Mouse (Mus musculus) forebrain, embryonic 12.5 days (tissue): Measurements from ENCODE around the gene Gm47841. TPM values are rescaled to one million over a fixed set of nuclear protein-coding genes. Genes with fewer than 3 reads are reported as not detected.

Experiments used
- ATAC-seq: fragments of 200-750 bp; cut with Nextera tagmentation; 2 replicates; pipeline ENCODE4 v1.8.0; 2017; ENCODE audit warnings: moderate TSS enrichment; ENCODE audit not compliant: low FRiP score
- H3K27ac ChIP-seq: fragments of 300-500 bp; sonication (generic); 2 replicates; pipeline ENCODE4 v1.5.1; 2016; ENCODE audit warnings: mild to moderate bottlenecking
- H3K27me3 ChIP-seq: fragments of 300-500 bp; sonication (generic); 2 replicates; pipeline ENCODE4 v1.6.1; 2016; ENCODE audit warnings: mild to moderate bottlenecking
- H3K36me3 ChIP-seq: fragments of 300-500 bp; sonication (generic); replicated peaks from 2 replicates; pipeline ENCODE4 v1.6.1; 2016; ENCODE audit warnings: mild to moderate bottlenecking
- H3K4me1 ChIP-seq: fragments of 300-500 bp; sonication (generic); 2 replicates; pipeline ENCODE4 v1.6.1; 2016
- H3K4me2 ChIP-seq: fragments of 300-500 bp; sonication (generic); 2 replicates; pipeline ENCODE4 v1.6.1; 2016; ENCODE audit warnings: mild to moderate bottlenecking, moderate library complexity
- H3K4me3 ChIP-seq: fragments of 300-500 bp; sonication (generic); replicated peaks from 2 replicates; pipeline ENCODE4 v1.5.1; 2016; ENCODE audit warnings: mild to moderate bottlenecking
- H3K9ac ChIP-seq: fragments of 300-500 bp; sonication (generic); 2 replicates; pipeline ENCODE4 v1.6.1; 2016; ENCODE audit warnings: mild to moderate bottlenecking
- H3K9me3 ChIP-seq: fragments of 300-500 bp; sonication (generic); 2 replicates; pipeline ENCODE4 v1.6.1; 2016
- WGBS: fragments of 180-500 bp; shearing (Covaris S2); methylation state at CpG from one replicate; pipeline ENCODE4 v1.1.7; 2016; 5-methylcytosine and 5-hydroxymethylcytosine counted together
- polyA plus RNA-seq: library from polyadenylated mRNA; unstranded; fragments of >200 nt; fragmentation: Nextera tagmentation; extraction: Ambion mirVana; gene quantifications from 2 replicates; pipeline ENCODE4 v1.2.1, GENCODE M21; 2016

Gene Gm47841
- polyA plus RNA-seq, 1 experiment from 2014 or later, result not detected

DNA sequence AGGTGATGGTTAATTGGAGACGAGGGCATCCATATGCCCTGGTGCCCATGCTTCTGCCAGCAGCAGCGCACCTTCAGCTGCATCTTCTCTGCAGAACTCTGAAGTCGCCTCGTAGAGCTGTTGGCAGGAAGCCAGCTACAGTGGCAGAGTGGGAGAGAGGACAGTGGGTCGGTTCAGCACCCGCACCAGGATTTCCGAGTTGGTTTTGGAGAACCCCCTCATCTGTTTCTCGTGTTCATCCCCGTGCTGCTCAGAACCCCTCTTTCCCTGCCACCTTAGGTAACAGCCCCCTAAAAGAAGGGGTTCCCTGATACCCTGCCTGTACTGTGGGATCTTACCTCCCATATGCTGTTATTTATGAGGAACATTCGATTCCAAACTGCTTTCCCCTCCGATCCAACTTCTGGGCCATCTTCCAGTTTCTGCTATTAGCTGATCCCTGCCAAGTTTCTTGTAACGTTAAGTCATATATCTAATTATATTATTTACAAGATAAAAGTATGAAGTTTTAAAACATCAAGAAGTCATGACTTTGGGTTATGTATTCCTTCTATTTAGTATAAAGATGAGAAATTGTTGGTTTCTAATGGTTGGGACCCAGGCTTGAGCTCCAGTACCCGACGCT, 38.7 kb downstream of the Gm47841 start:
- Histone ChIP-seq H3K27ac (no peak overlapping the region), H3K4me3 (no peak overlapping the region), H3K36me3 (0 out of 2 replicates have a peak, but pooled peaks cover 8% of the 10 kb centered on the region), H3K4me2 (no peak overlapping the region), H3K27me3 (peaks cover 10% of the 10 kb centered on the region; the same call in 1 of the 2 replicates), H3K4me1 (peaks cover 11% of the 10 kb centered on the region; the same call in 1 of the 2 replicates), H3K9ac (no peak overlapping the region), H3K9me3 (no peaks in the 10 kb centered on the region)
- WGBS, result 91% methylated on average over 14 of the region's 14 CpGs
- no peak for ATAC-seq

DNA sequence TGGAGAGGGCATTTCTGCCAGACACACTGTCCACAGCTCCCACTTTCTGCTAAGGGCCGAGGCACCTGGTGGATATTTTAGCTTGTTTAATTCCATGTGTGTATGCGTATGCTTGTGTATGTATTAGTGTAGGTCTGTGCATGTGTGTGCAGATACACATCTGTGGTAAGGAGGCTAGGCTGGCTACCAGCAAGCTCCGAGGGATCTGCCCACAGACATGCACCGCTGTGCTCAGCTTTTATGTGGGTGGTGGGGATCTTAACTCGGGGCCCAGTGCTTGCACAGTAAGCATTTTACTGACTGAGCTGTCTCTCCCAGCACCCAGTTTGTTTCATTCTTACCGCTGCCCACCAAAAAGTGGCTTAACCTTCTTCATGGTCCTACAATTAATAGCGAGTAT, 40.0 kb downstream of the Gm47841 start:
- ATAC-seq, result no peak
- H3K36me3 ChIP-seq, result peaks cover 7% of the 10 kb centered on the region
- no peak overlapping the region for H3K9ac ChIP-seq
- H3K4me1 ChIP-seq, result peaks cover 11% of the 10 kb centered on the region; the same call in 1 of the 2 replicates
- peaks cover 10% of the 10 kb centered on the region; the same call in 1 of the 2 replicates for H3K27me3 ChIP-seq
- peak overlapping the region; percentile 50; the same call in 1 of the 2 replicates for H3K4me2 ChIP-seq
- H3K27ac ChIP-seq, result no peak overlapping the region
- no peak overlapping the region for H3K4me3 ChIP-seq
- H3K9me3 ChIP-seq, result no peaks in the 10 kb centered on the region
- WGBS, result 66% methylated on average over 7 of the region's 7 CpGs

DNA sequence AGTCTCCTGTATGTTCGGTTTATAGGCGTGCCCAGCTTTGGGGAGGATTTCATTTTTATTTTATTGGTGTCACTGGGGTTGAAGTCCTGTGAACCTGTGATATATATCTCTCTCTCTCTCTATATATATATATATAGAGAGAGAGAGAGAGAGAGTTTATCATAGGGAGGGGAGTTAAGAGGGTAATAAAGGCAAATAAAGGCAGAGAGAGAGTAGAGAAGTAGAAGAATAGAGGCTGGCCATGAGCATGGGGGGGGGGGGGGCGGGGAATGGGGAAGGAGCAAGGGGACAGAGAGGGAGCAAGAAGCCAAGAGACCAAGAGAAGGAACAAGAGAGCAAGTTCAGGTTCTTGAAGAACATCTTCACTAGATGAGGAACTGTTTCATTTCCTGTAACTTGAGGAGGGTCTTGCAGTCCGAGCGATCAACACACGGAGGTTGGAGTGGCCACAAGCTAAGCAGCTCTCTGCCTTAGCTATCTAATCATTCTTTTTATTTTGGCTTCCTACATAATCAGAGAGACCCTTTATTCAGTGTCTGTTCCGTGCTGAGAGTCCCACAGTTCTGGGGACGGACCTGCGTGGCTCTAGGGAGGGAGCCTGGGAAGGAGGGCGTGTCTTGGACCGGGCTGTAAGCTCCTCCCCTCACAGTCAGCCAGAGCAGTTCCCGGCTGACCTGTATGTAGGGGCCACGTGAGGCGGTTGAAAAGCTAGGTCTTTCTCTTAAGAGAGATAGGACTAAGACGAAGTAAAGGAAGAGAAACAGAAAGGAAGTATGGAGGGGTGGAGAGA, 40.8 kb downstream of the Gm47841 start:
- 14% methylated on average over 14 of the region's 15 CpGs for WGBS
- Histone ChIP-seq H3K9ac (0 out of 2 replicates have a peak overlapping the region, but pooled peaks have one; percentile 27), H3K4me2 (peak overlapping the region; percentile 50), H3K36me3 (peaks cover 10% of the 10 kb centered on the region), H3K4me1 (peaks cover 11% of the 10 kb centered on the region; the same call in 1 of the 2 replicates), H3K4me3 (peak overlapping the region; percentile 32), H3K27me3 (peaks cover 10% of the 10 kb centered on the region; the same call in 1 of the 2 replicates), H3K27ac (no peak overlapping the region), H3K9me3 (no peaks in the 10 kb centered on the region)
- ATAC-seq, result peak; percentile 88

DNA sequence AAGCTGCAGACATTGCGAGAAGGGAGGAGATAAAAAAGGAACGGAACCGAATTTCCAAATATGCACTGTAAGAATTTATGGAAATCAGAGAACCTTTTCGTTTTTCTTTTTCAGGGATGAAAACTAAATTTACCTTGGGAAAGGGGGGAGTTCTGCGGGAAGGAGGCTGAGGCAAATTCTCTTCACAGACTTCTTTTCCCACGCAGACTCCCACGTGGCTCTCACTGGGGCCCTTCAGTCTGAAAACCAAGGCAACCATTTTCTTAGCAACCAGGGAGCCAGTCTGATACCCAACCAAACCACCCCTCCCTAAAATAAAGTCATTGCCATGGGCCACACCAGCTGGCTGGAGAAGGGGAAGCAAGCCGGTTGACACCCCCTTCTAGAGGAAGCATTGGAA, 41.5 kb downstream of the Gm47841 start:
- no peak overlapping the region for H3K4me2 ChIP-seq
- no peak overlapping the region for H3K27ac ChIP-seq
- H3K9me3 ChIP-seq, result no peaks in the 10 kb centered on the region
- 88% methylated on average over 8 of the region's 8 CpGs for WGBS
- peaks cover 7% of the 10 kb centered on the region for H3K36me3 ChIP-seq
- no peak overlapping the region for H3K9ac ChIP-seq
- ATAC-seq, result no peak
- peaks cover 10% of the 10 kb centered on the region; the same call in 1 of the 2 replicates for H3K27me3 ChIP-seq
- no peak overlapping the region for H3K4me3 ChIP-seq
- peaks cover 11% of the 10 kb centered on the region; the same call in 1 of the 2 replicates for H3K4me1 ChIP-seq

DNA sequence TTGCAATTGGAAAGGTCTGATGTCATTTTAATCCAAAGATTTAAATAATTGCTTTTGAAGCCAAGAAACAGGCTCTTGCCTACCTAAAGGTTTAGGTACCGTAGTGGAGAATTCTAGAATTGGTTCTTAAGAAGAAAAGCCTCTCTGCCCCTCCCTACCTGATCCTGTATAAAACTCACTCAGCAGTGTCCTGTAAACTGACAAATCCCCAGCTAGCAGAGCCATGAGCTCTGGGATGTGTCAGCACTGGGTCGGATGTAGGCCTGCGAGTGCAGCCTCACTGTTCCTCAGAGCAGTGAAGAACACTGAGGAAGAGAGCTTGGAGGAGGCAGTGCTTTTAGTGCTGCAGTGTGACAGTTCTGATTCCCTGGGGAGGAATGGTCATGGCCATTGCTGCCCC, 42.7 kb downstream of the Gm47841 start:
- Histone ChIP-seq H3K4me2 (no peak overlapping the region), H3K27me3 (peaks cover 10% of the 10 kb centered on the region; the same call in 1 of the 2 replicates), H3K9ac (no peak overlapping the region), H3K4me1 (peaks cover 11% of the 10 kb centered on the region; the same call in 1 of the 2 replicates), H3K27ac (no peak overlapping the region), H3K36me3 (peaks cover 7% of the 10 kb centered on the region), H3K4me3 (no peak overlapping the region), H3K9me3 (no peaks in the 10 kb centered on the region)
- no peak for ATAC-seq
- 65% methylated on average over 3 of the region's 3 CpGs for WGBS

DNA sequence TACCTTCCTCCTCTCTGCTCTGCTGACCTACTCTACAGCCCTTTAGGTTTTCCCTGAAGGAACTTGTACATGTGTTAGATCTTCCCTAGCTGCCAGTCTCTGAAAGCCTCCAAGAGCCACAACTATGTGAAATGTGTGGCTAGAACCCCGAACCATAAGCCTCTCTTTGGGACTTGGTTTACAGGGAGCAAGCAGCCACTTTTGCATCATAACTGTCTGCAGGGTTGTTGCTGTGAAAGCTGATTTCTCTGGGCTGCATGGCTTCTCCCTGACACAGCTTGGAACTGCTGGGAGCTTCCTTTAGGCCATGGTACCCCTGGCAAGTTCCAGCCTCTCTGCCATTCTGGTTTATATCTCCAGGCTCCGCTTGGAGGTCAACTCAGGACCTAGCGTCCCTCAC, 44.7 kb downstream of the Gm47841 start:
- 0 out of 2 replicates have a peak, but pooled peaks cover 4% of the 10 kb centered on the region for H3K27me3 ChIP-seq
- ATAC-seq, result no peak
- no peak overlapping the region for H3K27ac ChIP-seq
- no peak overlapping the region for H3K4me2 ChIP-seq
- H3K9me3 ChIP-seq, result no peaks in the 10 kb centered on the region
- WGBS, result 91% methylated on average over 3 of the region's 3 CpGs
- H3K9ac ChIP-seq, result no peak overlapping the region
- H3K4me3 ChIP-seq, result no peak overlapping the region
- peaks cover 7% of the 10 kb centered on the region for H3K36me3 ChIP-seq
- H3K4me1 ChIP-seq, result peaks cover 11% of the 10 kb centered on the region; the same call in 1 of the 2 replicates

DNA sequence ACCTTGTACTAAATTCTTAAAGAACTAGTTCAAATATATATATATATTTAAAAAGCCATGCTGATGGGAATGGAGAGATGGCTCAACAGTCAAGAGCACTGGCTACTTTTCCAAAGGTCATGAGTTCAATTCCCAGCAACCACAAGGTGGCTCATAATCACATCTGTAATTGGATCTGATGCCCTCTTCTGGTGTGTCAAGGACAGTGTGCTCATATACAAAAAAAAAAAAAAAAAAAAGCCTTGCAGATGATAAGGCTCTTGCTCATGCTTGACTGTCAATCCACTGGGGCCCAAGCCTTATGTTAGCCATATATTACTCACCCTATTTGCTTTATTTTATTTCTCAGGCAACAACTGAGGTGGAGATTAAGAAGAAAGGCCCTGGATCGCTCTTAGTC, 45.5 kb downstream of the Gm47841 start:
- peaks cover 7% of the 10 kb centered on the region for H3K36me3 ChIP-seq
- no peak overlapping the region for H3K27ac ChIP-seq
- ATAC-seq, result no peak
- H3K9me3 ChIP-seq, result no peaks in the 10 kb centered on the region
- H3K9ac ChIP-seq, result no peak overlapping the region
- no peak overlapping the region for H3K4me3 ChIP-seq
- peaks cover 4% of the 10 kb centered on the region; the same call in 1 of the 2 replicates for H3K4me1 ChIP-seq
- H3K4me2 ChIP-seq, result no peak overlapping the region
- WGBS, result 97% methylated on average over 1 of the region's 1 CpGs
- no peaks in the 10 kb centered on the region for H3K27me3 ChIP-seq

DNA sequence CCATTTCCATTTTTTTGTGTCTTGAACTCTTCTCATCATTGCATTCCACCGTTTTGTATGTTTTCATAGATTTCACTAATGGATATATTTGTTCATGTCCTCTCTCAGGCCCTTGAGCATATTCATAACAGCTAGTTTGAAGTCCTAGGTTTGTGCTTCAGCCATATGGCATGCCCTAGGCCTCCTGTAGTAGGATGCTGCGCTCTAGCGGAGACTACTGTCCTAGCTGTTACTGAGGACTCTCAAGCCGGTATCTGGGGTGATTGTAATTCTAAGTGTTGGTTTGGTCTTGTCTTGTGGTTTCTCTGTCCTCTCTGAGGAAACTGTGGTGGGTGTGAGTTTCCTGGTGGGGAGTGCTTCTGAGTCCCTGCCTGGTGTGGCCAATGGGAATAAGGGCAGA, 50.1 kb downstream of the Gm47841 start:
- Histone ChIP-seq H3K9ac (no peak overlapping the region), H3K4me2 (no peak overlapping the region), H3K9me3 (no peaks in the 10 kb centered on the region), H3K4me1 (no peaks in the 10 kb centered on the region), H3K4me3 (no peak overlapping the region), H3K36me3 (peaks cover 2% of the 10 kb centered on the region), H3K27me3 (no peaks in the 10 kb centered on the region), H3K27ac (no peak overlapping the region)
- WGBS, result 32% methylated on average over 4 of the region's 4 CpGs
- ATAC-seq, result 0 out of 2 replicates have a peak, but pooled peaks have one; percentile 23

Other genes with a start within 250 kb of the Gm47841 start
- 19.3 and 20.7 TPM in 2 replicates for gene Scn8a, start 177.5 kb downstream of the Gm47841 start, polyA plus RNA-seq
- gene Fignl2, start 31.2 kb upstream of the Gm47841 start, polyA plus RNA-seq, result 0.21 and 0.22 TPM in 2 replicates
- not detected in 2 replicates for gene Ankrd33, start 68.4 kb upstream of the Gm47841 start, polyA plus RNA-seq
- 6.4 and 6.5 TPM in 2 replicates for gene Acvrl1, start 81.1 kb upstream of the Gm47841 start, polyA plus RNA-seq
- gene Acvr1b, start 126.7 kb upstream of the Gm47841 start, polyA plus RNA-seq, result 14.5 and 18.4 TPM in 2 replicates
- gene Grasp, start 176.8 kb upstream of the Gm47841 start, polyA plus RNA-seq, result 4.1 and 4.7 TPM in 2 replicates
- gene Nr4a1, start 206.9 kb upstream of the Gm47841 start, polyA plus RNA-seq, result 2.9 and 3.6 TPM in 2 replicates
- gene Atg101, start 236.9 kb upstream of the Gm47841 start, polyA plus RNA-seq, result 61.9 and 63.2 TPM in 2 replicates
- gene 6030408B16Rik, start 245.8 kb upstream of the Gm47841 start, polyA plus RNA-seq, result 0.27 and 0.28 TPM in 2 replicates